Mouse (Mus musculus) frontal cortex, postnatal 14 days (tissue): Measurements from ENCODE around the gene Cnbp.

Experiments used
- DNase-seq, 2 experiments: peaks; one replicate each; pipeline ENCODE4 v3.0.0; 2022; ENCODE audit warnings: low spot score in 2 of 2

The Cnbp gene

DNA sequence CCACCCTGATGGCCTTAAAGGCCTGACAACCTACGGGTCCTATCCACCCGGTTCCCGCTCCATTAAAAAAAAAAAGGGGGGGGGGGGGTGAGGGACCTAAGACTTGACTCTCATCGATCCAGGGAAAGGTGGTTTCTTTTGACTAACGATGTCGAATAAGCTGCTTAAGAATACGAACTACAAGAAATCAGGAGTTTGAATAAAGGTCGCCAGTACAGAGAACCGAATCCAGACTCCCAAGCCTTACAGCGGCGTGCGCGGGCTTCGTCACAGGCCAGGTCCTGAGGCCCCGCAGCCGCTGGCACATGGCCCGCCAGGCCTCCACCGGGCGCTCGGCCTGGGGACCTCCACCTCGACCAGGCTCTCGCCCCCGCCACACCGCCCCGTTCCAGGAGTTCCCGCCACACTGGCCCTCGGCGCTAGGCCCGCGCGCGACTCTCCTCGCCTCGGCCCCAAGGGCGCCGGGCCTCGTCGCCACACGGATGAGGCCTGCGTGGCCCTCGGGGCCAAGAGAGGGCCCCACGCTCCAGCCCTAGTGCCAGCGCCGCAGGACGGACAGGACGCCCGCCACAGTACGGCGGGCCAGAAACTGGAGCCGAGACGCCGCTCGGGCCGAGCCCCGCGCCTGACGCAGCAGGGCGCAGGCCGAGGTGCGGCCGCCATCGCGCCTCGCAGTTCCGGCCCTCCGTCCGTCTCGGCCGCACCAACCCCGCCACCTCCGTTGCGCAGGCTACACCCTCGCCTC lies 579 bp downstream of the Cnbp start:
- DNase-seq: peak in 1 of 2 experiments; percentile 24

GRCm38 (mm10) chr6:87849780-87850154 lies 1.1 kb downstream of the Cnbp start:
- no peak for DNase-seq

DNA sequence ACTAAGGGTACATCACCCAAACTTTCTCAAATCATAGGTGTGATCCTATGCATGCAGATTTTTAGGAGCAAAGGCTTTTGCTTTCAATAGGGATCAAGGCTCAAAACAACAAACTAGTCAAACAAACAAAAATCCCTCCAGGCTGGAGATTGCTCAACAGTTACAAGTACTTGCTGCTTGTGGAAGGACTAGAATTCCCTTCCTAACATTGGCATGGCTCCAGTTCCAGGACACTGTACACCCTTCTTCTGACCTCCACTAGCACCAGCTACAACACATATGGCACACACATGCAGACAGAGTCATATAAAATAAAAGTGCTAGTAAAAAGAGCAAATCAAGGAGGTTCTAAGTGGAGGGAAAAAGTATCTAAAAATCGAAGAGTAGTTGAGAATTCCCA lies 4.1 kb downstream of the Cnbp start:
- no peak for DNase-seq

DNA sequence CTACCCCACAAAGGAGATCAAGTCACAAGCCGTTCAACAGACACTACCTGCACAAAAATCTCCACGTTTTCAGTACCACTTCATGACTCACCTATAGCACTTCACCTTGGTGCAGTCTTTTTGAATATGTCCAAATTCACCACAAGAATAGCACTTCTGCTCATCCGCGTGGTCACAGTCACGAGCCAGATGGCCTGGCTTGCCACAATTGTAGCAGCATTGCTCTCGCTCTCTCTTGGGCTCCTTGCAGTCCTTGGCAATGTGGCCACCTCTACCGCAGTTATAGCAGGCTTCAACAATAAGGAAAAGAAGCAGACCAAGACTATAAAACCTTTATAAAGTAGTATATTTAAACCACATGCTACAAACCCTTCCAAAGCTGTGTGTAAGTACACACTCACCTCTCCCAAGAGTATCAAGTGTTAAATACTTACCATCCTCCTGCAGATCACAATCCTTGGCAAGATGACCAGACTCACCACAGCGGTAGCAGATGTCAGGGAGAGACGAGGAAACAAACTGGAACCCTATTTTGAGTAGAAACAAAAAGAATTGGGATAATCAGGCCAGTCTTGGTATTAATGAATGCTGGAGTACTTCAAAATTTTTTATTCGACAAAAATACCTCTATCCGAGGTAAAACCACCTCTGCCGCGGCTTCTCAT lies 5.7 kb downstream of the Cnbp start:
- no peak for DNase-seq

GRCm38 (mm10) chr6:87842254-87842653 lies 8.7 kb downstream of the Cnbp start:
- no peak for DNase-seq

DNA sequence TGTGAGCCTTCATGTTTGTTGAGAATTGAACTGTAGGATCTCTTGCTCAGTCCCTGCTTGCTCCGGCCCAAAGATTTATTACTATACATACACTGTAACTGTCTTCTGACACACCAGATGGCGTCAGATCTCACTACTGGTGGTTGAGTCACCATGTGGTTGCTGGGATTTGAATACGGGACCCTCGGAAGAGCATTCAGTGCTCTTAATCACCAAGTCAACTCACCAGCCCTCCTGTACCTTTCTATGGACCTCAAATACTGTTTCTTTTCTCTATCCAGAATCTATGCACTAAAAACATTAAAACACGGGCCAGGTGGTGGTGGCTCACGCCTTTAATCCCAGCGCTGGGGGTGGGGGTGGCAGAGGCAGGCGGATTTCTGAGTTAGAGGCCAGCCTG lies 9.3 kb downstream of the Cnbp start:
- no peak for DNase-seq

DNA sequence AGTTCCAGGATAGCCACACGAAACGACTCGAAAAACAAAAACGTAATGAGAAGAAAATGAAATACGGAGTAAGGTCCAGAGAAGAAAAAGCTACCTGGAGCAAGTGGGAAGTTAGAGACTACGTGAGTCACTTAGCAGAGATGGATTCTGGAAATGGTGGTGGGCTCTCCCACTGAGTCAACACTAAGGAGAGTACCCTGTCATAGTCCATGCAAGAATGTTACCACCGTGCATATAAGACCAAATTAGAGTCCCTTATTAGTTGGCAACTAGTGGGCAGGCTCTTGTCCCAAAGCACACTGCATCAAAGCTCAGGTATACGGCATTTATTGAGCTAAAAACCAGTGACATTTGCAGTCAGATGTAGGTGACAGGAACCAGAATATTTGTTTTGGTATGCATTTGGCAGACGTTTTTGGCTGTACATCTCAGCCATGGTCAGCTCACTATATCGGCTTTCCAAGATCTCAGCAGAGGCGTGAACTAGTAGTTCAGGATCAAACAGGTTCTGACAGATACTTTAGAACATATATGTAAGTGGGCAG lies 11.0 kb downstream of the Cnbp start:
- no peak for DNase-seq

- DNase-seq: peak; percentile 92 to 95
Measured at GRCm38 (mm10) chr6:87838551-87839197, 12.2 kb downstream of the Cnbp start, which contains the start of gene Isy1. Gene Isy1, minus strand, starts transcription at chr6:87838798.

GRCm38 (mm10) chr6:87835695-87836094 lies 15.2 kb downstream of the Cnbp start, which contains the start of gene Gm45140:
Gene Gm45140, minus strand, starts transcription at chr6:87835795.
- DNase-seq: no peak

- DNase-seq: no peak
Measured at GRCm38 (mm10) chr6:87820366-87820765, 30.5 kb downstream of the Cnbp start.

DNA sequence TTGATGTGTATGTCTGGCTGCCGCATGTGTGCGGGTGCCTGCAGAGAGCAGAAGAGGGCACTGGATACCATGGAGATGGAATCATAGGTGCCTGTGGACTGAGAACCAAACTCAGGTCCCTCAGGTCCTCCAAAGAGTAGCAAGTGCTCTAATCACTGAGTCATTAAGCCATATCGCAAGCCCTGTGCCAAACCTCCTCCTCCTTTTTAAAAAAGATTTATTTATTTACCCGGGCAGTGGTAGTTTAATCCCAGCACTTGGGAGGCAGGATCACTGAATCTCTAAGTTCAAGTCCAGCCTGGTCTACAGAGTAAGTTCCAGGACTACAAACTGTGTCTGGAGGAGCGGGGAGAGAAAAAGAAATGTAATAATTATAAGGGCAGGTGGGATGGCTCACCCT lies 36.4 kb downstream of the Cnbp start:
- DNase-seq: no peak

DNA sequence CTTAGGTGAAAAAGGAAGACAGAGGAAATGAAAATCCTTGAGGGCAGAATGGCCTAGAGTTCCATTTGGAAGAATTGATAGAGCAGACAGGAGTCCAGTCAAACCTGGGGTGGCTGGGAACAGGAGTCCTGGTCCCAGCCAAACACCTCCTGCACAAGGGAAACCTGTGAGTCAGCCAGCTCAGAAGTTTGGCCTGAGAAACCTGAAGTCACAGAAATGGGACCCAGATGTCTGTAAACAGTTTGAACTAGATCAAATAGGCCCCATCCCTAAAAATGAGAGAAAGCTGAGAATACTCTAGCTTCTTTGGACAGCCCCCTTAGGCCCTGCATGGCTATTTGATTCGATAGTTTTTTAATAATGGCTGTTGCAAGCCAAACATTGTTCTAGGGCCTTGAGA lies 38.2 kb downstream of the Cnbp start:
- no peak for DNase-seq

GRCm38 (mm10) chr6:87811675-87812338 lies 39.1 kb downstream of the Cnbp start, which contains the start of gene Rab43:
Gene Rab43, minus strand, starts transcription at chr6:87812164.
- DNase-seq: peak; percentile 74 to 81

- DNase-seq: peak; percentile 33
Measured at GRCm38 (mm10) chr6:87810713-87811669, 39.9 kb downstream of the Cnbp start.

- DNase-seq: no peak
Measured at GRCm38 (mm10) chr6:87810311-87810710, 40.6 kb downstream of the Cnbp start.

- DNase-seq: no peak
Measured at GRCm38 (mm10) chr6:87809651-87810161, 41.2 kb downstream of the Cnbp start.

- DNase-seq: no peak
Measured at GRCm38 (mm10) chr6:87809144-87809543, 41.8 kb downstream of the Cnbp start.

- DNase-seq: no peak
Measured at GRCm38 (mm10) chr6:87808521-87808920, 42.4 kb downstream of the Cnbp start.

GRCm38 (mm10) chr6:87807735-87808440 lies 43.0 kb downstream of the Cnbp start:
- DNase-seq: no peak

DNA sequence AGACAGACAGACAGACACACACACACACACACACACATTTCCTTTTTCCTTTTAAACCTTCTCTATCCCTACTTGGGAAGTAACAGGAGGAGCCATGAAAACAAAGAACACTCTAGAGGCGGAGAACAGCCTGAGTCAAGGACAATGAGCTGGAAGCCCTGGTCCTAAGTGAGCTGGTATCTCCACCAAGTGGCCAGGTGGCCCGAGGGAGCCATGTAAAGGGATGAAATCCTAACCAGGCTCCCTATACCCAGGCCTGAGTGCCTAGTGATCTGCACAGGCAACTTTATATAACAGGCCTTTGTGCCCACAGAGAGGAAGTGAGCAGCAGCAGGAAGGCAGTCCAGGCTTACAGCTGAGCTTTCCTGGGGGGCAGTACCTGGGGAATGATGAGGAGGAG lies 44.0 kb downstream of the Cnbp start:
- DNase-seq: no peak
